Mouse (Mus musculus) lung, postnatal 0 days (tissue): ENCODE results near the gene Fstl4. TPM values are rescaled to one million over a fixed set of nuclear protein-coding genes. Genes with fewer than 3 reads are reported as not detected.
A peak's percentile ranks its signal among the peaks of the same experiment; 100 is the strongest.

Experiments used
- ATAC-seq: fragments of 200-750 bp; cut with Nextera tagmentation; 2 replicates; pipeline ENCODE4 v1.8.0; 2017; ENCODE audit warnings: moderate library complexity
- DNase-seq: peaks from one replicate; pipeline ENCODE4 v3.0.0-alpha.2; 2016; ENCODE audit warnings: low spot score
- H3K27ac ChIP-seq: fragments of 300-500 bp; sonication (generic); 2 replicates; pipeline ENCODE4 v1.5.1; 2014; ENCODE audit warnings: antibody characterized with exemption, mild to moderate bottlenecking, low read length, mixed read lengths
- H3K27me3 ChIP-seq: fragments of 300-500 bp; sonication (generic); replicated peaks from 2 replicates; pipeline ENCODE4 v1.6.1; 2014; ENCODE audit warnings: low read length, mixed read lengths; ENCODE audit not compliant: insufficient read depth
- H3K36me3 ChIP-seq: fragments of 300-500 bp; sonication (generic); 2 replicates; pipeline ENCODE4 v1.6.1; 2014; ENCODE audit warnings: low read length, mixed read lengths; ENCODE audit not compliant: insufficient read depth
- H3K4me1 ChIP-seq: fragments of 300-500 bp; sonication (generic); 2 replicates; pipeline ENCODE4 v1.6.1; 2014; ENCODE audit warnings: antibody characterized with exemption, low read depth, low read length, mixed read lengths; ENCODE audit not compliant: insufficient read depth
- H3K4me2 ChIP-seq: fragments of 300-500 bp; sonication (generic); replicated peaks from 2 replicates; pipeline ENCODE4 v1.6.1; 2014; ENCODE audit warnings: low read depth, mild to moderate bottlenecking, low read length, moderate library complexity, mixed read lengths
- H3K4me3 ChIP-seq: fragments of 300-500 bp; sonication (generic); 2 replicates; pipeline ENCODE4 v1.5.1; 2014; ENCODE audit warnings: low read depth, low read length
- H3K9ac ChIP-seq: fragments of 300-500 bp; sonication (generic); replicated peaks from 2 replicates; pipeline ENCODE4 v1.6.1; 2014; ENCODE audit warnings: low read depth, mild to moderate bottlenecking
- H3K9me3 ChIP-seq: fragments of 300-500 bp; sonication (generic); 2 replicates; pipeline ENCODE4 v1.6.1; 2016; ENCODE audit warnings: low read length, mixed read lengths
- CTCF ChIP-seq: IDR thresholded peaks from 2 replicates; pipeline ENCODE4 v1.5.1; 2016; ENCODE audit warnings: antibody characterized with exemption, mild to moderate bottlenecking
- EP300 ChIP-seq: IDR thresholded peaks from 2 replicates; pipeline ENCODE4 v1.6.1; 2016; ENCODE audit warnings: antibody characterized with exemption, mild to moderate bottlenecking, control low read depth
- WGBS: fragments of 180-500 bp; shearing (Covaris S2); extraction: QIAGEN DNeasy Blood & Tissue Kit; methylation state at CpG from one replicate; pipeline ENCODE4 v1.1.7; 2014; 5-methylcytosine and 5-hydroxymethylcytosine counted together
- polyA plus RNA-seq: library from polyadenylated mRNA; unstranded; fragments of >200 nt; fragmentation: Nextera tagmentation; extraction: Ambion mirVana; gene quantifications from 2 replicates; pipeline ENCODE4 v1.2.1, GENCODE M21; 2015

Fstl4 gene
- polyA plus RNA-seq, 1 experiment from 2014 or later = 2.9 TPM

GRCm38 (mm10) chr11:52764894-52765677 is 652 bp downstream of the Fstl4 start:
- Histone ChIP-seq H3K27ac (no peak overlapping the region), H3K4me2 (peak overlapping the region; percentile 85), H3K4me1 (peaks cover 5% of the 10 kb centered on the region; the same call in 1 of the 2 replicates), H3K36me3 (no peaks in the 10 kb centered on the region), H3K4me3 (peak overlapping the region; percentile 47), H3K9ac (no peak overlapping the region), H3K9me3 (no peaks in the 10 kb centered on the region), H3K27me3 (peaks cover 25% of the 10 kb centered on the region)
- under 1% methylated on average over 50 of the region's 53 CpGs for WGBS
- DNase-seq (no peak), ATAC-seq (peak; percentile 46)
- TF ChIP-seq CTCF (no peak), EP300 (no peak)

DNA sequence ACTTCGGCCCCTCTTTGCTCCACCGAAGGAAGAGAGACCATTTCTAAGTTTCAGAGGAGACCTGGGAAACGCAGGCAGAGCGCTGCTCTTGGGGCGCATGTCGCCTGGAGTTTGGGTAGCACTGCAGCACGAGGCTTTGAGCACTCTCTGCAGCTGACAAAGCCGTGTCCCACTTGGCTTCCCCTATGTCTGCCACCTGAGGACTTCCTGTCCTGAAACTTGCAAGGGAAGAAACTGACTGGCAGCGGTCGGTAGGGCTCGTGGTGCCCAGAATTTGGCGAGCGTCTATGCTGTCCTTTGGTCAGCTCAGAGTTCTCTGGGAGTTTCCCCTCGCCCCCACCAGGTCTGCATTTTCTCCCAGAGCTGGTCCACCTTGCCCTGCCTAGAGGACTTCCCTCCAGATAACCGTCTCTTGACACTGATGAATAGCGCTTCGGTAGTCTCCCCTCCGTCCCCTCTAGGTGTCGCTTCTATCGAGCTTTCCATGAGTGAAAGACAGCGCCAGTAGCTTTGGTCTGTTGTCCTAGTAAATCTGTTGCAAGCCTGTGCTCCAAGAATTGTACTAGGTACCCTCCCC is 1.3 kb downstream of the Fstl4 start:
- DNase-seq = peak; percentile 49

GRCm38 (mm10) chr11:52767921-52768320 is 3.5 kb downstream of the Fstl4 start:
- Histone ChIP-seq H3K27ac (no peak overlapping the region), H3K36me3 (no peaks in the 10 kb centered on the region), H3K9ac (no peak overlapping the region), H3K9me3 (no peaks in the 10 kb centered on the region), H3K4me3 (no peak overlapping the region), H3K4me1 (peaks cover 5% of the 10 kb centered on the region; the same call in 1 of the 2 replicates), H3K4me2 (no peak overlapping the region), H3K27me3 (peaks cover 25% of the 10 kb centered on the region)
- ATAC-seq = no peak
- TF ChIP-seq CTCF (no peak), EP300 (no peak)
- no peak for DNase-seq
- WGBS = 83% methylated on average over 3 of the region's 3 CpGs

More for the DNA sequence above, 1.3 kb downstream of the Fstl4 start:
- peaks cover 5% of the 10 kb centered on the region; the same call in 1 of the 2 replicates for H3K4me1 ChIP-seq
- ATAC-seq = no peak
- no peak overlapping the region for H3K27ac ChIP-seq
- H3K27me3 ChIP-seq = peaks cover 25% of the 10 kb centered on the region
- no peak overlapping the region for H3K9ac ChIP-seq
- peak overlapping the region; percentile 47 for H3K4me3 ChIP-seq
- WGBS = under 1% methylated on average over 21 of the region's 21 CpGs
- peak; percentile 62 for TF ChIP-seq CTCF
- no peak for TF ChIP-seq EP300
- H3K4me2 ChIP-seq = peak overlapping the region; percentile 85
- no peaks in the 10 kb centered on the region for H3K36me3 ChIP-seq
- H3K9me3 ChIP-seq = no peaks in the 10 kb centered on the region

GRCm38 (mm10) chr11:52773073-52773472 is 8.6 kb downstream of the Fstl4 start:
- Histone ChIP-seq H3K4me2 (no peak overlapping the region), H3K9me3 (no peaks in the 10 kb centered on the region), H3K4me1 (no peaks in the 10 kb centered on the region), H3K9ac (no peak overlapping the region), H3K36me3 (no peaks in the 10 kb centered on the region), H3K27me3 (no peaks in the 10 kb centered on the region), H3K4me3 (no peak overlapping the region), H3K27ac (no peak overlapping the region)
- DNase-seq (no peak), ATAC-seq (no peak)
- TF ChIP-seq CTCF (no peak), EP300 (no peak)
- WGBS = 78% methylated on average over 3 of the region's 3 CpGs

- no peak for ATAC-seq
- DNase-seq = no peak
- WGBS = 90% methylated on average over 3 of the region's 3 CpGs
Observed at GRCm38 (mm10) chr11:52775291-52775690, 10.9 kb downstream of the Fstl4 start.

GRCm38 (mm10) chr11:52782426-52782825 is 18.0 kb downstream of the Fstl4 start:
- no peak overlapping the region for H3K9ac ChIP-seq
- no peak overlapping the region for H3K4me3 ChIP-seq
- H3K36me3 ChIP-seq = no peaks in the 10 kb centered on the region
- no peak for ATAC-seq
- no peak overlapping the region for H3K27ac ChIP-seq
- H3K4me1 ChIP-seq = no peaks in the 10 kb centered on the region
- no peak for TF ChIP-seq CTCF
- no peak for TF ChIP-seq EP300
- no peaks in the 10 kb centered on the region for H3K27me3 ChIP-seq
- 81% methylated on average over 5 of the region's 5 CpGs for WGBS
- no peak for DNase-seq
- H3K9me3 ChIP-seq = no peaks in the 10 kb centered on the region
- H3K4me2 ChIP-seq = no peak overlapping the region

More at GRCm38 (mm10) chr11:52775291-52775690, 10.9 kb downstream of the Fstl4 start:
- H3K9me3 ChIP-seq = no peaks in the 10 kb centered on the region
- H3K9ac ChIP-seq = no peak overlapping the region
- no peak overlapping the region for H3K27ac ChIP-seq
- no peaks in the 10 kb centered on the region for H3K36me3 ChIP-seq
- H3K4me3 ChIP-seq = no peak overlapping the region
- no peak for TF ChIP-seq CTCF
- TF ChIP-seq EP300 = no peak
- no peak overlapping the region for H3K4me2 ChIP-seq
- H3K4me1 ChIP-seq = no peaks in the 10 kb centered on the region
- no peaks in the 10 kb centered on the region for H3K27me3 ChIP-seq
